Mouse (Mus musculus) heart, adult 9 months (tissue): ENCODE measurements around the gene Lrrc66.

ENCODE experiments used
- DNase-seq, 2 experiments: peaks; one replicate each; pipeline ENCODE4 v3.0.0; 2022; ENCODE audit warnings: low spot score in 2 of 2

Lrrc66 gene

GRCm38 (mm10) chr5:73558756-73559155 is 73.6 kb downstream of the Lrrc66 start:
- no peak for DNase-seq

- no peak for DNase-seq
These were observed 75.4 kb downstream of the Lrrc66 start for GRCm38 (mm10) chr5:73556733-73557425.
